Mouse (Mus musculus) limb, embryonic 14.5 days (tissue): Measurements from ENCODE around the gene Krtap31-2. TPM values are rescaled to one million over a fixed set of nuclear protein-coding genes. Genes with fewer than 3 reads are reported as not detected.

Experiments used
- ATAC-seq: fragments of 200-750 bp; cut with Nextera tagmentation; 2 replicates; pipeline ENCODE4 v1.8.0; 2017; ENCODE audit warnings: low read depth, moderate number of reproducible peaks, moderate TSS enrichment; ENCODE audit not compliant: low FRiP score
- DNase-seq: peaks from one replicate; pipeline ENCODE4 v3.0.0-alpha.2; 2015; ENCODE audit warnings: low spot score
- H3K27ac ChIP-seq: fragments of 300-500 bp; sonication (generic); replicated peaks from 2 replicates; pipeline ENCODE4 v1.5.1; 2014; ENCODE audit warnings: low read depth, mild to moderate bottlenecking, low read length, moderate library complexity, mixed read lengths
- H3K27me3 ChIP-seq: fragments of 300-500 bp; sonication (generic); 2 replicates; pipeline ENCODE4 v1.6.1; 2014; ENCODE audit warnings: low read length, mixed read lengths; ENCODE audit not compliant: control insufficient read depth, insufficient read depth
- H3K36me3 ChIP-seq: fragments of 300-500 bp; sonication (generic); 2 replicates; pipeline ENCODE4 v1.6.1; 2014; ENCODE audit warnings: mild to moderate bottlenecking, low read length, moderate library complexity, mixed read lengths; ENCODE audit not compliant: control insufficient read depth, insufficient read depth
- H3K4me1 ChIP-seq: fragments of 300-500 bp; sonication (generic); 2 replicates; pipeline ENCODE4 v1.6.1; 2014; ENCODE audit warnings: antibody characterized with exemption, low read length, mixed read lengths; ENCODE audit not compliant: control insufficient read depth, insufficient read depth
- H3K4me2 ChIP-seq: fragments of 300-500 bp; sonication (generic); replicated peaks from 2 replicates; pipeline ENCODE4 v1.6.1; 2014; ENCODE audit warnings: low read depth, mild to moderate bottlenecking, low read length, moderate library complexity; ENCODE audit not compliant: severe bottlenecking
- H3K4me3 ChIP-seq: fragments of 300-500 bp; sonication (generic); replicated peaks from 2 replicates; pipeline ENCODE4 v1.5.1; 2014; ENCODE audit warnings: low read length
- H3K9ac ChIP-seq: fragments of 300-500 bp; sonication (generic); 2 replicates; pipeline ENCODE4 v1.6.1; 2014; ENCODE audit warnings: mild to moderate bottlenecking, low read depth, low read length, moderate library complexity; ENCODE audit not compliant: severe bottlenecking
- H3K9me3 ChIP-seq: fragments of 300-500 bp; sonication (generic); 2 replicates; pipeline ENCODE4 v1.6.1; 2016; ENCODE audit warnings: low read length; ENCODE audit not compliant: control insufficient read depth
- POLR2A ChIP-seq: fragments of 200-500 bp; IDR thresholded peaks from 2 replicates; pipeline ENCODE4 v1.8.0; 2012; ENCODE audit warnings: inconsistent platforms, mild to moderate bottlenecking, moderate library complexity, borderline replicate concordance; ENCODE audit not compliant: insufficient read depth, insufficient read length; ENCODE audit errors: extremely low read depth
- WGBS: fragments of 180-500 bp; shearing (Covaris S2); extraction: QIAGEN DNeasy Blood & Tissue Kit; methylation state at CpG from one replicate; pipeline ENCODE4 v1.1.7; 2014; 5-methylcytosine and 5-hydroxymethylcytosine counted together
- polyA plus RNA-seq, 2 experiments: library from polyadenylated mRNA; depleted of rRNA in 1 of 2; stranded (reverse) in 1 of 2; unstranded in 1 of 2; fragments of >200 nt; fragmentation: Nextera tagmentation in 1 of 2; extraction: Ambion mirVana in 1 of 2; gene quantifications; 2 replicates each; pipeline versions ENCODE4 v1.2.1 to v1.2.3; 2012 to 2014

Krtap31-2 gene
- polyA plus RNA-seq, 2 experiments = not detected

- H3K4me1 ChIP-seq = no peaks in the 10 kb centered on the region
- no peak overlapping the region for H3K4me2 ChIP-seq
- H3K27me3 ChIP-seq = no peaks in the 10 kb centered on the region
- no peak for TF ChIP-seq POLR2A
- H3K36me3 ChIP-seq = no peaks in the 10 kb centered on the region
- no peaks in the 10 kb centered on the region for H3K9me3 ChIP-seq
- WGBS = 42% methylated on average over 6 of the region's 6 CpGs
- H3K4me3 ChIP-seq = no peak overlapping the region
- H3K27ac ChIP-seq = no peak overlapping the region
- ATAC-seq = no peak
- no peak for DNase-seq
- no peak overlapping the region for H3K9ac ChIP-seq
These were observed 28.1 kb downstream of the Krtap31-2 start for GRCm38 (mm10) chr11:99964213-99964612.

GRCm38 (mm10) chr11:99965961-99966360 is 29.9 kb downstream of the Krtap31-2 start:
- no peaks in the 10 kb centered on the region for H3K4me1 ChIP-seq
- no peaks in the 10 kb centered on the region for H3K9me3 ChIP-seq
- 6% methylated on average over 2 of the region's 2 CpGs for WGBS
- H3K9ac ChIP-seq = no peak overlapping the region
- TF ChIP-seq POLR2A = no peak
- ATAC-seq (no peak), DNase-seq (peak; percentile 39)
- no peaks in the 10 kb centered on the region for H3K36me3 ChIP-seq
- H3K27ac ChIP-seq = no peak overlapping the region; the same call in 1 of the 2 replicates
- no peak overlapping the region for H3K4me2 ChIP-seq
- H3K27me3 ChIP-seq = no peaks in the 10 kb centered on the region
- H3K4me3 ChIP-seq = no peak overlapping the region

- no peak within 1 kb of the TSS for H3K4me3 ChIP-seq
- 67% methylated on average over 5 of the region's 5 CpGs for WGBS
- ATAC-seq (no peak), DNase-seq (no peak)
- no peak within 1 kb of the TSS for H3K4me2 ChIP-seq
- H3K27me3 ChIP-seq = no peaks in the 10 kb centered on the region
- H3K9me3 ChIP-seq = peaks cover 2% of the 10 kb centered on the region; the same call in 1 of the 2 replicates
- no peak within 1 kb of the TSS for H3K27ac ChIP-seq
- no peaks in the 10 kb centered on the region for H3K4me1 ChIP-seq
- TF ChIP-seq POLR2A = no peak
- no peaks in the 10 kb centered on the region for H3K36me3 ChIP-seq
- no peak within 1 kb of the TSS for H3K9ac ChIP-seq
These were observed 42.9 kb downstream of the Krtap31-2 start, which contains the start of gene Krtap29-1 for GRCm38 (mm10) chr11:99978953-99979352. Gene Krtap29-1 (minus strand): TSS chr11:99979053.

DNA sequence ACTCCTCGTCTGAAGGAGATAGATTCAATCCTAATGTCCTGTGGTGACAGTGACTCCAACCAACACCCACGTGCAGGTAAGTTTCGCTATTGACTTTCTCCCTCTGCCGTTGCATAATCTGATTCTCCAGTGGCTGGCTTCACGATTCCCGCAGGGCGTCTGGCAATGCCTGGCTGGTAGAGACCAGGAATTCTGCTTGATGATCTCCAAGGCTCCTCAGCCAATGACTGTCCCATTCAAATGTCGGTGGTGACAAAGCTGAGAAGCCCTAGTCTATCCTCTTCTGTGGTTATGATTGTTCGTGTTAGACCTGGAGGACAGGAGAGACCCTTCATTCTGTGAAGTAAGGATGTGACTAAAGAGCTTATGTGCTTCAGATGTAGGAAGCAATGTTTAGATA is 46.6 kb downstream of the Krtap31-2 start:
- no peak for DNase-seq
- Histone ChIP-seq H3K9me3 (no peaks in the 10 kb centered on the region), H3K36me3 (no peaks in the 10 kb centered on the region), H3K9ac (no peak overlapping the region), H3K4me3 (no peak overlapping the region), H3K27me3 (no peaks in the 10 kb centered on the region), H3K4me2 (no peak overlapping the region), H3K27ac (no peak overlapping the region), H3K4me1 (no peaks in the 10 kb centered on the region)
- ATAC-seq = no peak
- TF ChIP-seq POLR2A = no peak
- 86% methylated on average over 9 of the region's 9 CpGs for WGBS

DNA sequence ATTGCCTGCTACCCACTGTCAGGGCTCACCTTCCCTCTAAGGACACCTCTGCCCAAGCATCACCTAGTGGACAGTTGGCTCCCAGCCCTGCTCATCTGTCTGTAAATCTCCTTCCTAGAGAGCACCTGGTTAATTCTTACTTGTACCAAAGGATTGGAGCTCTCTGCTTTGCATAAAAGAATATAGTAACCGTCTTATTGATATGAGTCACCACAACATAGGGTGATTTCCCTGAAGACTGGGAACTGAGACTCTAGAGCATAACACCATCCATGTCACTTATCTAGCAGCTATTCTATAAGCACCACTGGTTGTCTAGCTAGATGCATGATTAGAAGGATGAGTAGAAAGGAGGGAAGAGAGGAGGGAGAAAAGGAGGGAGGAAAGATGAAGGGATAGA is 47.4 kb downstream of the Krtap31-2 start:
- H3K4me1 ChIP-seq = no peaks in the 10 kb centered on the region
- H3K36me3 ChIP-seq = no peaks in the 10 kb centered on the region
- no peak overlapping the region for H3K4me2 ChIP-seq
- TF ChIP-seq POLR2A = no peak
- H3K9ac ChIP-seq = no peak overlapping the region
- no peak overlapping the region for H3K27ac ChIP-seq
- WGBS = 95% methylated on average over 1 of the region's 1 CpGs
- no peak overlapping the region for H3K4me3 ChIP-seq
- ATAC-seq (no peak), DNase-seq (no peak)
- H3K27me3 ChIP-seq = no peaks in the 10 kb centered on the region
- H3K9me3 ChIP-seq = no peaks in the 10 kb centered on the region
